Mouse (Mus musculus) R1 (cell line): ENCODE data around the gene Osbpl10.
"Not testable (repeated sequence)": the region's sequence is repeated elsewhere in the genome, so short reads cannot be mapped to it uniquely, and the experiment has no call there.

Experiments
- DNase-seq: peaks from one replicate; pipeline ENCODE4 v3.0.0-alpha.2; 2018; ENCODE audit warnings: low read depth, low spot score

Gene Osbpl10

GRCm38 (mm10) chr9:115272451-115272850 is 294.1 kb downstream of the Osbpl10 start:
- DNase-seq, result not testable (repeated sequence)

DNA sequence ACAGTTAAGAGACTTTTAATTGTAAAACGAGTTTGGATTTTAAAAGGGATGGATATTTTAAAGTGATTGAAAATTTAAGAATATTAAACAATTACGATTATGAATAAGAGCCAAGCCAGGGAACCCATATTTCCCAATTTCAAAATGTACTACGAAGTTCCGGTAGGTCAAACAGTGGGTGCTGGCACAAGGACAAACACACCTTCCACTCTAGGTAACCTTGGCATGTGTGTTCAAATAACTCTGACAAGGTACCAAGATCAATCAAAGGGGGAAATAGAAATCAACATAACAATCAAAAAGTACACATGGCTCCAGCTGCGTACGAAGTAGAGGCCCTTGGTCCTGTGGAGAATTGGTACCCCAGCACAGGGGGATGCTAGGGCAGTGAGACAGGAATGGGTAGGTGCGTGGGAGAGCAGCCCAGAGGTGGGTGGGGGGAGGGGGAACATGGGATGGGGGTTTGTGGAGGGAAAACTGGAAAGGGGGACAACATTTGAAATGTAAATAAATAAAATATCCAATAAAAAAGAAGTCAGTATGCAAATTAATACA is 294.8 kb downstream of the Osbpl10 start:
- no peak for DNase-seq

GRCm38 (mm10) chr9:115274806-115275205 is 296.4 kb downstream of the Osbpl10 start:
- no peak for DNase-seq

DNA sequence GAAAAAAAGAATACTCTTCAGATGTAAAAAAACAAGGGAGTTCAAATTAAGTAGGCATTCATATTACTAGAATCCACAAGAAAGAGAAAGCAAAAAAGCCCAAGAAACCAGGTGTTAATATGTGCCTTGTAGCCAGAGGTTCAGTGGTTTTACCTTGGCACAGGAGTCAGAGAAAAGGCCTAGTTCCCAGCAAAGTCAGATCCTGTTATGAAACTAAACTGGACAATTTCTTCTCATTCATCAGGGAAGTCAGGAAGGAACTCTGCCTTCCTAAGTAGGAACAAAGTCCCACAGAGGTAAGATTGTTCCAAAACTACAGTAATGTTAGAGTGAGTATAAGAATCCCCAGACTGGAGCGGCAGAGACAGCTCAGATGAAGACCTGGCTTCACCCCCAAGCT is 300.3 kb downstream of the Osbpl10 start:
- no peak for DNase-seq
